ENCODE assay signal across 9 mouse cellular contexts in genomic region chr14:67620854-67621476, GRCm38 (mm10).
DNase-seq lines count a peak whose midpoint lies in the region; ATAC-seq and TF ChIP-seq lines count a peak whose summit lies in the region.
"Had no signal": no experiment of that assay in that cellular context is flagged by ENCODE, and none has a peak within 500 bp of the region (broad histone marks: within the 10 kb centered on the region; RNA-seq: fewer than 3 reads in every experiment).

No protein-coding gene starts in this region.

- no peaks in the 10 kb centered on the region for H3K36me3 ChIP-seq in midbrain, embryonic 10.5 days
- H3K36me3 ChIP-seq in midbrain, embryonic 11.5 days (ENCODE audit: control insufficient read depth, insufficient read depth, low read length): no peaks in the 10 kb centered on the region
- H3K36me3 ChIP-seq: midbrain, embryonic 12.5 days had no signal

- no peak overlapping the region for H3K4me2 ChIP-seq in midbrain, embryonic 11.5 days
- H3K4me2 ChIP-seq: midbrain, embryonic 12.5 days had no signal

- H3K27ac ChIP-seq in midbrain, embryonic 10.5 days (replicated peaks): no peak overlapping the region
- no peak overlapping the region for H3K27ac ChIP-seq in midbrain, embryonic 11.5 days (ENCODE audit: low read depth, low read length)
- H3K27ac ChIP-seq: midbrain, embryonic 12.5 days had no signal

- no peak for TF ChIP-seq POLR2A in lung, adult 2 months (IDR thresholded peaks at IDR 0.05; ENCODE audit: borderline replicate concordance, extremely low read depth, low read depth, low read length)

- no peak for ATAC-seq in midbrain, embryonic 11.5 days (ENCODE audit: low FRiP score)
- no peak for ATAC-seq in CD4-positive, CD25-positive, alpha-beta regulatory T cell, adult 4 months

- H3K27me3 ChIP-seq in midbrain, embryonic 10.5 days (ENCODE audit: low read depth, poor library complexity, severe bottlenecking): peaks cover 33% of the 10 kb centered on the region
- H3K27me3 ChIP-seq in midbrain, embryonic 11.5 days (ENCODE audit: control insufficient read depth, insufficient read depth, low read length): no peaks in the 10 kb centered on the region; the same call in 1 of the 2 replicates

- peak; percentile 42 for TF ChIP-seq CTCF in lung, adult 2 months (IDR thresholded peaks at IDR 0.05; ENCODE audit: insufficient read depth, low read length)

- DNase-seq in midbrain, embryonic 10.5 days (ENCODE audit: low spot score): peak; percentile 49
- DNase-seq in midbrain, embryonic 11.5 days (ENCODE audit: low spot score, missing footprints): no peak
- peak; percentile 26 to 29 for DNase-seq in cerebellum, postnatal 36 days
- DNase-seq in gastrocnemius, adult 8-10 months (ENCODE audit: low spot score in 2 of 2): peak; percentile 12 to 14
- peak; percentile 65 for DNase-seq in kidney, postnatal 14 days
- DNase-seq in lung, adult 2 months: peak; percentile 10
- peak; percentile 72 to 74 for DNase-seq in right cerebral cortex, adult 2 months (ENCODE audit: low spot score in 2 of 2)

- no peaks in the 10 kb centered on the region for H3K9me3 ChIP-seq in midbrain, embryonic 10.5 days (replicated peaks)
- H3K9me3 ChIP-seq in midbrain, embryonic 11.5 days (ENCODE audit: control insufficient read depth, low read length): no peaks in the 10 kb centered on the region
- H3K9me3 ChIP-seq: midbrain, embryonic 12.5 days had no signal

- H3K4me3 ChIP-seq in midbrain, embryonic 10.5 days: no peak overlapping the region
- no peak overlapping the region for H3K4me3 ChIP-seq in midbrain, embryonic 11.5 days (ENCODE audit: low read depth, low read length)
- no peak overlapping the region for H3K4me3 ChIP-seq in lung, adult 2 months (replicated peaks; ENCODE audit: extremely low read depth, low read depth, low read length)
- H3K4me3 ChIP-seq: midbrain, embryonic 12.5 days had no signal

- H3K4me1 ChIP-seq in midbrain, embryonic 10.5 days: no peaks in the 10 kb centered on the region
- no peaks in the 10 kb centered on the region for H3K4me1 ChIP-seq in midbrain, embryonic 11.5 days (ENCODE audit: control insufficient read depth, insufficient read depth, low read length)
- H3K4me1 ChIP-seq in lung, adult 2 months (ENCODE audit: control insufficient read depth, insufficient read depth, low read length): no peaks in the 10 kb centered on the region
- H3K4me1 ChIP-seq: midbrain, embryonic 12.5 days had no signal

- WGBS in midbrain, embryonic 10.5 days: 44% methylated on average over 4 of the region's 4 CpGs
- WGBS in midbrain, embryonic 11.5 days: 47% methylated on average over 4 of the region's 4 CpGs
- 25% methylated on average over 4 of the region's 4 CpGs for WGBS in lung, adult 2 months

- no peak overlapping the region for H3K9ac ChIP-seq in midbrain, embryonic 11.5 days (ENCODE audit: low read length)
- H3K9ac ChIP-seq: midbrain, embryonic 12.5 days had no signal
